Mouse (Mus musculus): Measurements from ENCODE around the gene Snx13.

DNA sequence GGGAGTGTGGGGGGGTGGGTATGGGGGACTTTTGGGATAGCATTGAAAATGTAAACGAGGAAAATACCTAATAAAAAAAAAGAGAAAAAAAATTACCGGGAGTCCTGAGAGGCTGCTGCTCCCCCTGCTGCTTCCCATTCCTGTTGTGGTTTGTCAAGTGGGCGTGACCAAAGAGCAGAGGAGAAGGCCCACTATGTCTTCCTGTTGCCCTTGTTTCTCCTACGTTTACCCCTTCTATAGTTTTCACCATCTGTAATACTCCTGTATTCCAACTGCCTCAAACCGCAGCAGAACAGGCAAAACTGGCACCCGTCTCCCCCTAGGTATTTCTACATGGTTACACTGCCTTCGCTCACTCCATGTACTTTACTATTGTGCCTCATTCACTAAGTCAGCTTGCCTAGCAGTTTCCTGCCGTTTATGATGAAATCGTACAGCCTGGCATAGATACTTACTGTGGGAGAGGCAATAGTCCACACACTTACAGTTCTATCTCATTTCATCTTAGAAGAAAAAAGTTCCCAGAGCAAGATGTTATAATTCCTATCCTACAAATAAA, 28.2 kb upstream of the Snx13 start:
- TF ChIP-seq GATA1 (IDR thresholded peaks at IDR 0.05; ENCODE audit: borderline replicate concordance, low read length): no peak
- TF ChIP-seq FLI1 (IDR thresholded peaks at IDR 0.05; ENCODE audit: low read length): no peak

All from megakaryocyte, embryonic 14.5 days (primary cell).